Mouse (Mus musculus) adrenal gland, postnatal 36 days (tissue): ENCODE measurements at regions not wholly inside any gene's neighbourhood (a gene's known extent, or its start where the extent isn't known, plus 50 kb on each side); places are given as distances from the start of the nearest gene placed in this dataset.

Experiments
- DNase-seq, 2 experiments: peaks; one replicate each; pipeline ENCODE4 v3.0.0; 2021; ENCODE audit warnings: mixed read lengths in 1 of 2

DNA sequence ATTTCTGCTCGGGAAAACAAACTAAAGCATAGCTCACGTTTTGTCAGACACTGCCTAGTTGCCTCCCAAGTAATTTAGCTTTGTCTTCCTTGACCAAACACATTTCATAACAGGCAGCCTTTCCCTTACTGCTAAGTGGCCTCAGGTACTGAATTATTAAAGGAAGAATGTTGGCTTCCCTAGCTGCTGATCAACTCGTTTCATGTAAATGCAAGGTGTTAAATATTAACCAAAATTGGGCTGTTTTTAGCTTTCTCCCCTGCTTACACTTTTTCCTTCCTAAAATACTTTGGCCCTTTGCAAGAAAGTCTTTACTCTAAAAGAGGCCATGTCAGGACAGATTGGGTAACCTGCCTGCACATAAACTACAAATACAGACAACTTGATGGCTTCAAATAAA lies 265.4 kb downstream of the Pmp22 start:
- no peak for DNase-seq

DNA sequence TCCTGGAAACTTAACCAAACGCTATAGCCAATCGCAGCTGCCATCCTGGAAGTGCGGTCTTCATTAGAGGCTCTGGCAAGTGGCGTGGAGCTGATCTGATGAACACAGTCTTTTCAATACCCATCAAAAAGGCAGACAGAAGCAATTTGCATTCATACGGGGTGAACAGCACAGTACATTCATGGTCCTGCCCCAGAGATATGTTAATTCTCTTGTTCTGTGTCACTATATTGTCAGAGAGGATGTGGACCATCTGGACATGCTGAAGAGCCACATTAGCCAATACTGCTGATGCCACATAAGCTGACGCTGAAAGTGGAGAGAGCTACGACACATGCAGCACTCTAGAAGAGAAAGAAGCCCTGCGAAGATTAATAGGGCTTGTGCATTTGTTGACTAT lies 267.6 kb downstream of the Pmp22 start:
- DNase-seq: no peak

DNA sequence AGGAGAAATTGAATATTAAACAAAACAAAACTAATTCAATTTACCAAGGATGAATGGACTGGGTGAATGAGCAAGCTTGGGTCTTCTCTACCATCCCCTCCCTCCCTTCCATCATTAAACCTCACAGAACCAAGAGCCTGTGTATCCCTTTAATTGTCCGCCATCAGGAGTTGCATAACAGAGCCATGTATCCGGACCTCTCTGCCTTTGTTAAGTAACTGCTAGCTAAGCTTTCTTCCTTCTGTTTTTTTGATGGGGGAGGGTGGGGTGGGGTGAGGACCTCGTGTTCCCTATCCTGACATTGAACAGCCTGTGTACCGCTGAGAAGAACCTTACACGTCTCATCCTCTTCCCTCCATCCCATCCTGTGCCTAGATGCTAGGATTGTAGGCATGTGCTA lies 274.0 kb downstream of the Pmp22 start:
- DNase-seq: no peak

DNA sequence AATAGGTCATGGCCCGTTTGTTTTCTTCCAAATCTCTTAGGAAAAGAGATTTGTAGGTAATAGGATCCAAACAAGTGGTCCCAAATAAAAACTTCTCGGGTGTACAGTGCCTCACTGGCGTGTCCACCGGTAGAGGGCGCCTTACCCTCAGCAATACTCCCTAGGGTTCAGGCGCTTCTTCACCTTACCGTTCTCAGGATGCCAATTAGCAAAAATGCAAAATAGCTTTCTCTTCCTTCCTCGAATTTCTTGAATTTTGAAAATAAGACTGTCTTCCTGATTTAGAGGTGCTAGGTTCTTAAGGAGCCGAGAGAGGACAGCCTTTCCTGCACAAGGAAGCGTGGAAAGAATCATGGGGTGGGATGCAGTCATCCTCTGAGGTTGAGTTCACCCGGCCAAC lies 275.9 kb downstream of the Pmp22 start:
- DNase-seq: peak; percentile 76 to 86

DNA sequence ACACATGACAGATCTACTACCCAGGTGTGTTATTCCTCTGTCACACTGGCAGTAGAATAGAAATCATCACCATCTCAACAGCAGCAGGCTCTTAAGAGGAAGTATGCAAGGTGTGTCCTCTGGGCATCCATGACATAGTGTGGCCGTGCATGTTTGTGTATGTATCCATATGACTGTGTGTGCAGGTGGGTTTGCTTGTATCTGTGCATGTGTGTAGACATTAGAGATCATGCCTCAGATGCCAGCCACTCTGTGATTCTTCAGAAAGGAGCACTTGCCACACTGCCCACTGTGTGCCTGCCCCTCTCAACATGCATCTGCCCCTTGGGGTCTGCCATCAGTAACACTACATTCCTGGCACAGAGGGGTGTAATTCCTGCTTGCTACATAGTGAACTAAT lies 280.6 kb downstream of the Pmp22 start:
- no peak for DNase-seq

DNA sequence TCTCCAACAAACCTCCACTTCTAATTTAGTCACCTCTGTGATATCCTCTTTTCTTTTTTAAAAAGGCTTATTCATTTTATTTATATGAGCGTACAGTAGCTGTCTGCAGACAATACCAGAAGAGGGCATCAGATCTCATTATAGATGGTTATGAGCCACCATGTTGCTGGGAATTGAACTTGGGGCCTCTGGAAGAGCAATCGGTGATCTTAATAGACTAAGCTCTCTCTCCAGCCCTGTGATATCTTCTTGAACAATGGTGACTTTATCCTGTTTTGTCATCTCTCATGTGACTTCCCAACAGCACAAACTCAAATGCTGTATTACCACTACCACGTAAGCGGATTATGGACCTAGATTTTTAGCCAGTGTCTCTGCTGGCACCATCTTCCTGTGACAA lies 282.1 kb downstream of the Pmp22 start:
- no peak for DNase-seq

DNA sequence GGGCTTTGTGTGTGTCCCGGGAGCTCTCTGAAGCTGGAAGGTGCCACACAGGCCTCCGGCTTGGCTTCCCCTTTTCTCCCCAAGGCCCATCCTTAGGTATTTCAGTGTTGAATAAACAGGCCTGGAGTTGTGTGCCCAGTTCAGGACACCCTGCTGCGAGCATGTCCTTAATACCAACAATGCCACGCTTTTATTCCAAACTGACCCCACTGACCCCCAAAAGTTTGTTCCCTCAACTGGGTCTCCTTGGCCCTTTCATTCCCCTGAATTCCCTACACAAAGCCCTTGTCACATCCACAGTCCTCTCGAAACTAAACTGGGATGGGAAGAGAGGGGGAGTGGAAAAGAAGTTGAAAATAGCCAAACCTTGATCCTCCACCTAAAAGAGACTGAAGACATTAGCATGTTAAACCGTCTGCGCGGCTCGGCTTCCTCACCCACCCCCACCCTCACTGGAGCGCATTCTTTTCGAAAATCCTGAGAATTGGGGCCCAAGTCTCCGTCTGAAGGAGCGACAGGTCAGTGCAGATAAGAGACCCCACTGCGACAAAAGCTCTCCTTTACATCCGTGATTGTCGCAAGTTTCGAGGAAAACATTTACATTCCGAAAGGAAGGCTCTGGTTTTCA lies 283.7 kb downstream of the Pmp22 start:
- no peak for DNase-seq

DNA sequence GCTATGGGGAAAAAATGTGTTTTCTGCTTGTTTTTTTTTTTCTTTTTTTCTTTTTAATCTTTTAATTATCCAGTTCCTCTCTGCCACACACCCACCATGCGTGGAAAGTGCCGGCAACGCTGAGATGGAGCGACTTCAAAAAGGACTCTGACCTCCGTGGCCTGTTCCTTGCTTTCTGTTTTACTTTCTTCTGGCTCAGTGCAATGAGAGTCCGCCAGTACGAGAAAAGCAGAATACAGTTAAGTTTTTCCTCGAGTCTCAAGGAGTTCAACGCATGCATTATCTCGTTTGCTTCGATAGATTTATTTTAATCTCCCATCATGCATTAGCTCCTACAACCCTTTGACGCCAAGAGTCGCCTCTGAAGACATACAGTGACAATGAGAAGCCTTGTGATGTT lies 284.3 kb downstream of the Pmp22 start:
- DNase-seq: peak; percentile 1 to 6

DNA sequence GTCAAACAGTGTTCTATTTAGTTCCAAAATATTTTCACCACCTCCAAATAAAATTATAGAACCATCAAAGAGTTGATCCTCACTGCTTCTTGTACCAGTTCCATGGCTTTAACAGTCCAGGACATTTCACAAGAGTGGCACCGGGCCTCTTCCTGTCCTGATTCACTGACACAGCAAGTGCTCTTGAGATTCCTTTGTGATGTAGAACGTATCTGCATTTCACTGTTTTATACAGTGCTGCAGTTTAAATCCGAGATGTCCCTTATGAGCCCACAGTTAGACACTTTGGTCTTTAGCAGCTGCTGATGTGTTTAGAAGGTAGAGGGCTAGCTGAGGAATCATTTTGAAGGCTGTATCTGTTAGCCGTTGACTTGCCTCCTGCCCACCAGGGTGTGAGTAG lies 284.8 kb downstream of the Pmp22 start:
- DNase-seq: no peak

DNA sequence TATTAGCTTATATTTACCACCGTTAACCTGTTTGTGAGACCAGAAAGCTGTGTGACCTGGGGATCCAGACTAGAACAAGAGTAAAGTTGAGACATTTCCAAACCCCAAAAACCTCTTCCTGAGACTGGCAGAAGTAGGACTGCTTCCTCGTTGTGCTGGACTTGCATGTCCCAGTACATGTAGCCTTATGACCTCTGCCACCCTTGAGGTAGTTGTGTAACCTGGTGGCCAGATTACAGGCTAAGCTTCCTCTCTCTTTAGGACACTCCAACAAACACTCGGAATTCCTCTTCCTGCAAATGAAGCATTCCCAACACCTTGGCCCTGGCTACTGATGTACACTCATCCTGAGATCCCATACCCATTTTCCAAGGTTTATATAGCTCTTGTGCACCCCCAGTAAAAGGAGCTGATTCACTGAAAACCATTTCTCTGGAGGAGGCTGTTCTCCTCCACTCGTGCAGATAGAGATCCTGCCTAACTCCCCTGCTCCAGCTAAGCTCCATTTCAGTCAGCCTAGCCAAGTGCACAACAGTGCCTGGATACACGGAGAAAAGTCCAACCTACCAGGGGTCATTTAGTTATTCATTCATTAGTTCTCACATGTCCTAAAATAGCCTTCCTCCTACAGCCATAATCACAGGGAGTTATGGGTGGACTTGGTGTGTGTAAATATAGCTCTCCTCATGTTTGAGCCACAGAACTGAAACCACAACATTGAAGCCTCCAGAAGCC lies 289.4 kb downstream of the Pmp22 start:
- no peak for DNase-seq

DNA sequence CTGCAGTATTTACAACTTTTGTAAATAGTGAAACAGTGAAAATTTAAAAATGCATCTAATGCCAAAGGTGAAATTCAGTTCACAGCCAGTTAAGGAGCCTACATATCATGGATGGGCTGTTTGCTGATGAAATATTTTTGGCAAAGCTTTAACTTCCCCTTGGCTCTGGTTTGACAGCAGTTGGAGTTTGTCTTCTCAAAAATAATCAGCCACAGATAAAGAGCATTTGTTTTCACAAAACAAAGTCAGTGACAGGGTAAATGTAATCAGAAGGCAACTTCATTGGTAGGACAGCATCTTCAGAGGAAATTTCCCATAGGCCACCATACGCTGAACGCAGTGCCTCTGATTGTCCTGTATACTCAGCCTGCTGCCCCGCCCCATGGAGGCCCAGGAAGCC lies 291.6 kb downstream of the Pmp22 start:
- DNase-seq: no peak

DNA sequence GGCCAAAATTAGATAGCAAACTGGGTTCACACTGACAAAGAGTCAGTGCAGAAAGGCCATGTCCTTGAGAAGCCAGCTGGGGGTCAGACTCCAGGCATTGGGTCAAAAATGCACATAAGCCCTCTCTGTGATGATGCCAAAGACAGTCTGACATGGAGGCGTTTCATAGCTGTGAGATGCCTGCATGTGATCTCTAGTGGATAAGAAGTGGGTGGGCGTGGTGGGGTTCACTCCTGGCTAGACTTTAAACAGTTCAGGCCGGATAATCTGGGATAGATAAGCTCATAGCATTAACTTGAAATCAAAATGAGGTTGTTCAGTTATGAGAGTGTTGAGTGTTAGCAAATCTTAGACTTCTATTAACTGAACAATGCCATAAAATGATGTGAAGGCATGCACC lies 293.3 kb downstream of the Pmp22 start:
- DNase-seq: no peak

DNA sequence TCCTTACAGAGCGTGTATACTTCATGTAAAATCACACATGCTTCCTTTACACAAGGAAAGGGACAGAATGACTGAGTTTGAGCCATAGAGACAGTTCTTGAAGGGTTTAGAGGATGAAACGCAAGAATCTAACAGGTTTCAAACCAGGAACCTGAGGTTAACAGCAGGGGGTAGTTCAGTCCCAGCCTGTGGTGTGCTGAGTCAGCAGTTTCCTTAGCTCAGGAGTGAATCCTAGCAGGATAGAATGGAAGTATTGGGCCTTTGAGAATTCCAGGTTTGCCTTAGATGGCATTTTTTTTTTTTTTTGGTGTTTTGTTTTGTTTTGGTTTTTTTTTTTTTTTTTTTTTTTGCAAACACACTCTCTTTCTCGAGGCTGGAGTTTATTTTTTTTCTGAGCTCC lies 295.5 kb downstream of the Pmp22 start:
- DNase-seq: no peak

DNA sequence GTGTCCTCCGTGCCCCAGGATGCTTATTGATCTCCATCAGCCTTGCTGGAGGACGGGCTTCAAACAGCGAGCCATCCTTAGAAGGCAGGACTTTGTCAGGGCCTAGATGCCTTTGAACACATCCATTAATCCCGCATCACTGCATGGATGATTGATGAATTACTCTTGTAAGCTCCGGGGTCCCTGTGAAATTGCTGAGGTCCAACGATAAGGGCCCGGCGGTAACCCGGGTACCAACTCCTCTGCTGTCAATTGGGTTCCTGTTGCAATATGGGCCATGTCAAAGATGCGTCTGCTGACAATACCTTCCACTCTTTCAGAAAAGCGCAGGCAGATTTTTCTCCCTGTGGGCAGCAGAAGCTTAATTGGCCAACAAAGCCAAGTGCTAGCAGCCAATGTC lies 297.0 kb downstream of the Pmp22 start:
- no peak for DNase-seq

DNA sequence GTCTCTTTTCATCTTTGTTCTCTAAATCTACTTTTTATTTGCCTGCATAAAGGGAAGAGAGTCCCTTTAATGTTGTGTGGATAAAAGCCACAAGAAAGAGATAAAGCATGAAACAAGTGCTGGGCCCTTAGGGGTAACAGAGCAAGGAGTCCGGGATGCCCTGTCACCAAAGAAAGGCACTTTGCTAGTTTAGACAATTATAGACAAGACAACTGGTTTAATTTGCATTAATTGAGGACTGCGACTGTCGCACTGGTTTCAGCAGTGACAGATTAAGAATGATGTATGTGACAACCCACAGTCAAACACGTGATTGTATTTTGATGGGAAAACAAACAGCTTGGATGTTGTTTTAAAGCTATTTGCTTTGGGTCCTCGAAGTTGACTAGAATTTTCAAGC lies 325.0 kb downstream of the Pmp22 start:
- DNase-seq: no peak

DNA sequence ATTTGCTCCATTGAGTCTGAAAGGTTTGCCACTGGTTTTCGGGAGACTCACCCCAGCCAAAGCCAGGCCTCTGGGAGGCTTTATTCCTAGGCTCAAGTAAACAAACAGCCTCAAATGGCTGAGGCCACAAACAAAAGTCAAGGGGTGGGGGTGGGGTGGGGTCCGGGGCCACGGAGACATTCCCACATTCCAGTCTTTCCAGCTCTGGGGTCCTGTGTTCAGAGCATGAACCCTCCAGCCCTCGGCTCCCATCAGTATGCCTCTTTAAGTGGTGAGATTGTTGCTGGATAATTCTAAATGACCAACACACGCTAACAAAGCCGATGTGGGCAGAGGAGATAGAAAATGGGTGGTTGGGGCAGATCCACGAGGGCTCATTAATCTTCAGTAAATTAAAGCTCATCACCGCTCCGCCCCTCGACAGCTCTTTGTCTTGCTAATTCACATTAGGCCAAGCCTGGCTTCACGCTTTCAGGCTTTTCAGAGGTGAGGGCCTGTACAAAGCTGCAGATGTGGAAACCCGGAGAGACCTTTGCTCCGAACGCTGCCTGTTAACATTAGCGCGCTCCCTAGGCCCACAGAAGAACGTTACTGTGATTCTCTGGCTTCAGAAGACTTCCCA lies 326.2 kb downstream of the Pmp22 start:
- DNase-seq: no peak

DNA sequence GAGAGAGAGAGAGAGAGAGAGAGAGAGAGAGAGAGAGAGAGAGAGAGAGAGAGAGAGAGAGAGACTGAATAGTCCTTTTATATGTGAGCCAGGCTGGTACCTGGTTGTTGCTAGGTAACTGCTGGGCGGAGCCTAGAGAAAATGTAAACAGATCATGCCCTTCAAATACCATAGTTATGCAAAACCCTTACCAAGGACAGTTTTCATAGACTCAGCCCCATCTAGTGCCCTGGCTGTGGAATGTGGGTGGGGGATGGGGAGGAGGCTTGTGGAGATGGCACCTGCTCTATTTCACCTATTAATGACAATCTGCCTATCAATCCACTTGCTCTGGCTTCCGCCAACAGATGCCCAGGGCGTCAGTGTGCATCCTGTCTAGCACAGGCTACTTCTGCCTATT lies 327.6 kb downstream of the Pmp22 start:
- DNase-seq: no peak

DNA sequence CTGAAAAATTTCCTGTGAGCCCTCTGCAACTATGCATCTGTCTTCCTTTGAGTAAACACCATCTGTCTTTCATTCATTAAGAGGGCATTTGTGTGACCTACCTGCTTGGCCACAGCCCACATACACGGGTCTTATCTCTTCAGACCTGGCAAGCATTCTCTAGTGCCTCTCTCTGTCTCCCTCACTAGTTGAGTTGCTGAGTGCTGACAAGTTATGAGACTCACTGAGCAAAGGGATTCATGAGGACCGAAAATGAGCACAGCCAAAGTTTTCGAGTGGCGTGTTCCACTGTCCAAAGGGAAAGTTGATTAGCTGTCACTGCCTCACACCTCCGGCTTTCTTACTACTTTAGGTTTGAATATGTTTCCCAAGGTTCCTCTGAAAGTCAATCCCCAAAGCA lies 328.5 kb downstream of the Pmp22 start:
- no peak for DNase-seq

DNA sequence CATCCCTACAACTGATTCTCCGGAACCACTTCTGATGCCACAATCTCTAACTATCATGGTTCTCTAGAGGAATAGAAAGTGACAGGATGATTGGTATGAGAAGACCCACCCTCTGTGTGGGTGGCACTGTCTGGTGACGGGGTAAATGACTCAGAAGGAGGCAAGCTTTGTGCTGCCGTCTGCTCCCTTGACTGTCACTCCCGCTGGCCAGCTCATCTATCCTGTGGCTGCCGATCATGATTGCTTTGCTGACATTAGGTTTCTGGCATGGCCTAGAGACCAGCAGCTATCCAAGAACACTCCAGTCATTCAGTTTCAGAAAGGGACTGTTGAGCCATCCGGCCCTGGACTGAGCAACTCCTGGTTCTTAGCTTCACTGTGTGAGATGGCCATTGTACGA lies 331.4 kb downstream of the Pmp22 start:
- no peak for DNase-seq

DNA sequence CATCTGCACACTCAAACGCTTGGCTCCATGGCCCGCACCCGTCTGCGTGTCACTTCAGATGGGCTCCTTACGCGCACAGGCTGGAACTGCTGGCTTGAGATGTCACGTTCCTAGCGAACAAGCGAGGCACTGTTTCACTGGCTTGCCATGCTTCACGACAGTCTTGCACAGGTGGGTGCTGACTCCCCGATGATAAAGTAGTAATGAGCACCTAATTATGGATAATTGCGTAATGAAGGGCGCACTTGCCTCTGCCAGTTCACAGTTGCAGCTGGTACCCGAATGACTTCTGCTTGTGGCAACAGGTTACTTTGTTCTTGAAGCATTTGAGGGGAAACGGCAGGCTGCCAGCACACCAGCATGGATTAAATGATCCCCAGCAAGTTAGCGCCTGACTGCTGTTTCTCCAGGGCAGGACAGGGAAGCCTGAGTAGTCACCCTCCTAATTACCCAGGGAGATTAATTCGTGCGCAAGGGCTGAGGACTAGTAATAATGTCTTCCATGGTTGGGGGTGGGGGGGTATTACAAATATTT lies 335.1 kb downstream of the Pmp22 start:
- DNase-seq: no peak

DNA sequence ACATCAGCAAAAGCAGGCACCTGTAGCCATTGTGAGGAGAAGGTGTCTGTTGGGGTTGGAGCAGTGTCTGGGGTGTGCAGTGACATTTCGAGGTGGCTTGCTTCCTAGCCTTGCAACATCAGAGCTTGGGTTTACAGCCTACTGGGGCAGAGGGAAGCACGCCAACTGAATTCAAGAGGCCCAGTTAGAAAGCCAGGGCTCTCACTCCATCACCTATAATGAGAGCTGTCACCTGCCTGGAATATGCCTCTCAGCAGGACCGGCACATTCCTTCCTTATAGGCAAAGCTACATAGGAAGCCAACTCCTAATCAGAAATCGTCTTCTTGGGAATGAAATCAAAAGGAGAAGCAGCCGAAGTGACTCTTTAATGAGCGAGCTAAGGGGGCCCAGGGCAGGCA lies 337.2 kb downstream of the Pmp22 start:
- DNase-seq: peak in 1 of 2 experiments; percentile 6

DNA sequence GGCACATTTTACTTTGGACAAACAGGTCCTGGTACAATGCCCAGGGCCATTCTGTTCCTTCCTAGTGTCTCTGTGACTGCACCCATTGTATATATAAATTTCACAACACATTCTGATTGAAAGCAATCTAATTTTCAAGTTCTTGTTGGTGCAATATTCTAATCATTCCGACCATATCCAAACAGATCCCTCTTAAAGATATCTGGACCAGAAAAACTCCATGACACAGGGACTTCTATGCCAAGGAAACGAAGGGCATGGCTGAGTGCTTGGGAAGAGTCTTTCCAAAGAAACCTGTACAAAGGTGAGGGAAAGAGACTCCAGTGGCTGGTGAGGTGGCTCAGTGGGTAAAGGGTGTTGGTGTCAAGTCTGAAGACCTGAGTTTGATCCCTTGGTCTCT lies 337.8 kb downstream of the Pmp22 start:
- DNase-seq: no peak

DNA sequence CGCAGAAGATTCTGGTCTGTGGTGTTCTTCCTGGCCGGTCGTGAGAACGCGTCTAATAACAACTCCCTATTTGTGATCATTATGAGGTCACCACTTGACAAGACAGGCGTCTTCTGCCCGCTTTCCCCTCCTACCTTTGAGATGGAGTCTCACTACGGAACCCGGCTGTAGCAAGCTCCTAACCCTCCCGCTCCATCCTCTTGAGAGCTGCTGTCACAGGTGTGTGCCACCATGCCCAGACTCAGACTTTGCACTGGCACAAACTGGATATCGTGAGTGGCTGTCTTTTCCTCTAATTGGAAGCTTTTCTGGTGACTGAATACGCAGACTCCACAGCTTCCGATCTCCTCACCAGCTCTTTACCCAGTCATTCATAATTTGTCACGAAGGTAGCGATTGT lies 346.0 kb downstream of the Pmp22 start:
- DNase-seq: no peak
